Mouse (Mus musculus): ENCODE results near the gene Pax5. TPM values are rescaled to one million over a fixed set of nuclear protein-coding genes. Genes with fewer than 3 reads are reported as not detected.
A peak's percentile ranks its signal among the peaks of the same experiment; 100 is the strongest.

Pax5 gene
- total RNA-seq, 4 experiments from 2014 or later: 0.07 to 3.7 TPM; not detected in 2

DNA sequence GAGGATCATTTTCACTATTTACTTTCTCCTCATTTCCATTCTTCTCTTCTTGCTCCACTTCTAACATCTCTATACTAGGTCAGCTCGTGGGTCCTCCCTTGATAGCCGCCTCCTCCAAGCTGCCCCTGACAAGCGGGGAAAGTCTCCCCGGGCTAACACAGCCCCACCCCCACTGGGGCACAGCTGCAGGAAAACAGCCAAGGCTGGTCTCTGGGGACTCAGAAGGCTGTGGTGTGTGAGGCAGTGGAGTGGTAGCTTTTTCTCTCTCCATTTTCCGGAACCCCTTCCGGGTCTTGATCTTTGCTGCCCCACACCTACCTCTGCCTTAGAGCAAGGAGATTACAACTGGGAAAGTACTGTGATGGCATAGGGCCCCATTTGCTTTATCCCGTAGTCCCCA, 4.3 kb downstream of the Pax5 start:
- DNase-seq (ENCODE audit: low spot score in 2 of 2): no peak

DNA sequence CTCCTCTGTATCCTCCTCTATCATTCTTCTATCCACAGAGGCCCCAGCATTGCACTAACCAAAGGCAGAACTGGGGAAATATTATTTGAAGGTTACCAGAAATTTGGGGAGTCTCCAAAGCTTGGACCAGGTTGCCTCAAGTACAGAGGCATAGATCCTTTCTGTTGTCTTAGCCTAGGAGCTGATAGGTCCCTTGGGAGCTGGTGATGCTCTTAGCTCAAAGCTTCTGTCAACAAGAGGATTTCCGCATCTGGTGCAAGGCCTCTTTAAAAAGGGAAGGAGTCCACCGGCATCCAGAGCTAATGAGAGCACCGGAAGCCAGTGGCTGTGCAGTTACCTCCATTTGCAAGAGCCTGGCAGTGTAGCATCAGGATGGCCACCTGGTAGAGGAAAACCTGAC, 5.1 kb downstream of the Pax5 start:
- no peak for DNase-seq (ENCODE audit: low spot score in 2 of 2)

DNA sequence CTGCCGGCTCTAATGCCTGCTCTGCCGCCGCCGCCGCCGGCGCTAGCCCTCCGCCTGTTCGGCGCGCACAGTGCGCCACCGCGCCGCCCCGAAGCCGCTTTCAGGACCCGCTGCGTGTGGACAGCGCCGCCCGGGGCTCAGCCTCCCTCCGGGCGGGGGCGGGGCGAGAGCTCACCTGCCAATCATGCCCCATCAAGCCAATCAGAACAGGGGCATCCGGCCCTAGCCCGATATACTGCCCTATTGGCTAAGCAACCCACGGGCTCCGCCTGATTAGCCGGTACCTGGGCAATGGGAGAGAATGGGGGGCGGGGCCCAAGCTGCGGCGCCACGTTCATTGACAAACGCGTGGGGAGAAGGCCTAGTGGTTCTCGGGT, 5.9 kb downstream of the Pax5 start:
- DNase-seq (ENCODE audit: low spot score in 2 of 2): peak; percentile 25 to 44

DNA sequence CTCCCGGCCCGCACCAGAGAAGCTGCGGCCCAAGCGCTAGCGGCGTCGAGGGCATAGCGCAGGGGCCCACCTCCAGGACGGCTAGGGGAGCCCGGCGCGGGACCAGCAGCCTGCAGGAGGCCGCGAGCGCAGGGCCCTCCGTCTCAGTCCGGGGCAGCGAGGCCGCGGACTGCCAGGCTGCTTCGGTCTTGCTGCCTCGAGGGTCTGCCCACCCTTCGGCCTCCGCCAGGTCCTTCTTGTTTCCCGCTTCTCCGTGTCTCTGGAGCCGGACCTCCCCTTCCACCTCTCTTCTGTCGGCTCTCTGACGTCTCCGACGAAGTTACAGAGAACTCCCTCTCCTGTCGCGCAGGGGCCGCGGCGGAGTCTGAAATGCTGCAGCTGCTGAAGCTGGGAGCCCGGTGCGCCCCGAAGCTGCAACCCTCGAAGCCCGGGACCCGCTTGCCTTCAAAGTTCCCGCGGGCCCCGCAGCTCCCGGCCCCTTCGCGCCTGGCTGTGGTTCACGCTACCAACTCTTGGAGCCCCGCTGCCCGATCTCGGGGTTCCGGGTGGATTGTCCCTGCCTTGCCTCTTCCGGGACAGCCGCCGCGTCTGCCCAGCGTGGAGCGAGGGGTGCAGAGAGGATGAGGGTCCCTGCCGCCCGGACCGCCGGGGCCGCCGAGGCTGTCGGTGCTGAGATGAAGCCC, 6.5 kb downstream of the Pax5 start:
- DNase-seq (ENCODE audit: low spot score in 2 of 2): no peak

- no peak for DNase-seq (ENCODE audit: low spot score in 2 of 2)
Measured at GRCm38 (mm10) chr4:44702891-44703685, 7.2 kb downstream of the Pax5 start.

- DNase-seq (ENCODE audit: low spot score in 2 of 2): peak in 1 of 2 experiments; percentile 26
Measured at GRCm38 (mm10) chr4:44702011-44702527, 8.2 kb downstream of the Pax5 start.

- DNase-seq (ENCODE audit: low spot score in 2 of 2): no peak
Measured at GRCm38 (mm10) chr4:44701513-44701912, 8.8 kb downstream of the Pax5 start.

- no peak for DNase-seq (ENCODE audit: low spot score in 2 of 2)
Measured at GRCm38 (mm10) chr4:44696676-44697075, 13.6 kb downstream of the Pax5 start.

DNA sequence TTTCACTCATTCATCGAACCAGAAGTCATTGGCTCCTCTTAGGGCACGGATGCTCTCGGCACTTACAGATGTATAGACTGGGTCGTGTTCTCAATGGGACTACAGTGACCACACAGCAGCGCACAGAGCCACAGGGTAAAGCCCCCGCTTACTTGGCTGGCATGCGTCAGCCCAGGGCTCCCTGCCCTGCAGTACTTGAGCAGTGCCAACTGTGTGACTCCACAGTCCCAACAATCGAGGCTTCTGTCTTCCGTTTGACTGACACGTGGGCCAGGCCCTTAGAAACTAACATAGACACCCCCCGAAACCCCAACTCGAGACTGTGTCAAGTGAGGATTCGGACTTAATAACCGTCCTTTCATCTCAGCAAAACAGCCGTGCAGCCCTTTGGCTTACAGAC, 15.9 kb downstream of the Pax5 start:
- DNase-seq (ENCODE audit: low spot score in 2 of 2): no peak

GRCm38 (mm10) chr4:44685582-44685981, 24.7 kb downstream of the Pax5 start:
- DNase-seq (ENCODE audit: low spot score in 2 of 2): no peak

GRCm38 (mm10) chr4:44680242-44680897, 29.9 kb downstream of the Pax5 start:
- DNase-seq (ENCODE audit: low spot score in 2 of 2): no peak

DNA sequence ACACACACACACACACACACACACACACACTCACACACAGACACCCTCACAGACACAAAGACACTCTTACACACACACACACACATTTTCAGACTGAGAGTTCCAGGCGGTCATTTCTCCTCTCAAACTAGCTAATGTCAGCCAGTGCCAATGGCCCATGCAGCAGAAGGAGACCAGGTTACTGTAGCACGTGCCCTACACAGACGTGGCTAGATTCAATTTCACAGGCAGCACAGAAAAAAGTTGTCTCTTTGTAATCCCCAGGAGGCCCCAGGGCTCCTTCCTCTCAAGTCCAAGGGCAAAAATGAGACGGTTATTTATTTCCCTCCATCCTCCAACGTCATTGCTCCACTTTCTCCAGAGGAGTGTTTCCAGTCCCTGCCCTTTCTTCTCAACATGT, 31.6 kb downstream of the Pax5 start:
- DNase-seq (ENCODE audit: low spot score in 2 of 2): no peak

- DNase-seq (ENCODE audit: low spot score in 2 of 2): no peak
Measured at GRCm38 (mm10) chr4:44678026-44678425, 32.3 kb downstream of the Pax5 start.

DNA sequence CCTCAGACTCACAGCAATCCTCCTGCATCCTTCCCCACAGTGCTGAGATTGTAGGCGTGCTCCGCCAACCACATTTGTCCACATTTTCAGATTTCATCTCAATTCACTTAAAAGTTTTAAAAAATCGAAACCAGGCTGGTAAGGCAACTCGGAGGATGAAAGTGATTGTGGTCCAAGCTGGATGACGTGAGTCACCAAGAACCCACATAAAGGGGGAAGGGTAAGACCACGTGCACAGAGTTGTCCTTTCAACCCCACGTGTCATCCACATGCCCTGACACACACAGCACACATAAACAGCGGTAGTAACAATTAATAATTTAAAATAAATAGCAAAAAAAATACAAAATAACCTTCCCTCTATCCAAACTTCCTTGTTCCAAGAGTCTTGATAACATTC, 35.3 kb downstream of the Pax5 start:
- no peak for DNase-seq (ENCODE audit: low spot score in 2 of 2)

DNA sequence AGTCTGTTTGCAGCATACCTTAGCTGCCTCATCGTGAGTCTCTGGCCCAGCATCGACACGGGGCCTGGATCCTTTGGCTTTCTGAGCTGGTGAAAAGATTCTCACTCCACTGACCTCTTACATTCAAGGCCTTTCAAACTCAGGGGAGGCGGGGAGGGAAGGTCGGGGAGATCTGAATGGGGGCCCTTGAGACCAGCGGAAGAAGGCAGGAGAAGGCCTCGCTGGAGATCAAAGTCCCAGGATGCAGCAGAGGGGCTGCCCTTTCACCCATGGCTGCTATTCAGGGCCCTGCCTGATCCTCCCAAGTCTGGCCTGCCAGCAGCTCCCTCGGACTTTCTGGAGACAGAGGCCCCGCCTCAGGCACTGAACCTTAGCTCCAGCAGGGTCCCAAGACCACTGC, 36.6 kb downstream of the Pax5 start:
- DNase-seq (ENCODE audit: low spot score in 2 of 2): no peak

DNA sequence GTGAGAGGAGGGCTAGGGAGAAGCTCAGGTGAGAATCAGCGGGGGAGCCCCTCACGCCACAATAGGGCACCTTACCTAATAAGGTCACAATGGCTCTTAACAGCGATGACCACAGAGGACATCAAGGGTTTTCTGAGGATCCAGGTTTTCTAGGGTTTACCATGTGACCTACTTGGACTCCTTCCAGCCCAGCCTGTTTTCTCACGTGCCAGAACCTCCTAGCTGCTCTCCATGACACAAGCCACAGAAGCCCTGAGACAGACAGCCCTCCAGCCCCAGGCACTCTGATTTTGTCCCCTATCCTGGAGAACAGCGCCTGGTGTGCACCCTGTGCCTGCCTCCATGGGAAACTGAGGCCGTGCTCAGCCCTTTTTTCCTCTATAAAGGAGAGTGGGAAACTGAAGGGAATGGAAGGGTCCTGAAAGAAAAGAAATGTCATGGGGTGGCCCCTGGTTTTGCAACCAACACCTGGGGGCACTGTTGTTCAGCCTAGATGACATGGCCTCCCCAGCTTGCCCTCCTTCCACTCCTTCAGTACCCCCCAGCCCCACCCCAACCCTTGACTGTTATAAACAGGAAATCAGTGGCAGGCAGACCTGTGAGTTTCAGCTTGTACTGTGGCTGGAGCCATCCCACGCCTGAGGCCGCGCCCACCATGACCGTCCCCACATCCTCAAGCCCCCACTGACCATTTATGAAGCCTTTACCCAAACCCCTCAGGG, 37.9 kb downstream of the Pax5 start:
- DNase-seq (ENCODE audit: low spot score in 2 of 2): no peak

- no peak for DNase-seq (ENCODE audit: low spot score in 2 of 2)
Measured at GRCm38 (mm10) chr4:44671486-44671885, 38.8 kb downstream of the Pax5 start.

- no peak for DNase-seq (ENCODE audit: low spot score in 2 of 2)
Measured at GRCm38 (mm10) chr4:44671035-44671434, 39.3 kb downstream of the Pax5 start.

DNA sequence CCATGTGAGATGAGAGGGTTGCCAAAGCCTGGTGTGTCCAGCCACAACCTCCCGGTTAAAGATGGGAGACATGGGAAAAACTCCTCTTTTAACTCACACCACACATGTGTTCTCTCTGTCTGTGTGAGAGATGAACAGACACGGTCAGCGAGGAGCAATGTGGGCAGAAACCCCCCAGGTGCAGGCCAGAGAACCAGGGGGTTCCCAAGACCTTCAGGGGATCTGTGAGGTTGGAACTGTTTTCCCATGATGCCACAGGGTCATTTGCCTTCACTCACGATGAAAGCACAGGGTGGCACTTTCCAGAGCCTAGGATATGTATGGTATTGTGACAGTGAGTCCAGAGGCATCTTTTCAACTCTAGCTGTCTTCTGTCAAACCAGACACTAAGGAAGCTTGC, 39.9 kb downstream of the Pax5 start:
- no peak for DNase-seq (ENCODE audit: low spot score in 2 of 2)

- no peak for DNase-seq (ENCODE audit: low spot score in 2 of 2)
Measured at GRCm38 (mm10) chr4:44669485-44670181, 40.7 kb downstream of the Pax5 start.

DNA sequence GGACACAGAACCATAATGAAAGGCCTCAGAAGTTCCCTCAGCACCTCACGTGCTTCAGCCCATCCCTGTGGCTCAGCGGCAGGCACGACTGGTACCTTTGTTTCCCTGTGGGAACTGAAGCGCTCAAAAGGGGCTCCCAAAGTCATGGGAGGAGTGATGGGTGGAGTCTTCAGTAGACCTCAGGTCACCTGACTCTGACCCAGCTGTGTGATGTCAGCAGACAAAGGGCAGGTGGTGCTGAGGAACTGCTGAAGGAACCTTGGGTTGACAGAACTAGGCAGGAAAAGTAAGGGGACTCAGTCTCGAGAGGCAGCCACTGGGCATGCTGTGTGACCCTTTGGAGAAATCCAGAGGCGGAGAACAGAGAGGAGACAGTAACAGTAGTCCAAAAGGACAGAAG, 41.7 kb downstream of the Pax5 start:
- DNase-seq (ENCODE audit: low spot score in 2 of 2): no peak
